Mouse (Mus musculus): ENCODE measurements at regions not wholly inside any gene's neighbourhood (a gene's known extent, or its start where the extent isn't known, plus 50 kb on each side); places are given as distances from the start of the nearest gene placed in this dataset.

- DNase-seq (ENCODE audit: inconsistent age in 2 of 2, low spot score in 1 of 2) = peak; percentile 66 to 87
Observed at GRCm38 (mm10) chr16:95844691-95845090, 142.8 kb downstream of the Ets2 start.

DNA sequence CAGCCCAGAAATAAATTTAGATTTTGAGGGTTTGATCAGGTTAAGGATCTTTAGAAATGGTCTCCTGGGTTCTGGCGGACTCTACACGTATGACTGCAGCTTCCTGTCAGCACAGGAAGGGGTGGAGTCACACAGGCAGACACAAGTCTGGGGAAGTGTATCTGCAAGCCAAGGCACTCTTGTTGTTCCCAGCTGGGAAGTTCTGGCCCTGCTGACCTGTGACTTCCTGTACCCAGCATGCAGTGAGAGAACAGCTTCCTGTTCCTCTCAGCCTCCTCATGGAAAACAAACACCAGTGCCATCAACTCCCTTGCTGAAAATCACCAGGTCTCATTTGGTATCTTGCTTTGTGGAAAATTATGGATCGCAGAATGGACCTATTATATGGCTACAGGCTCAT lies 140.9 kb downstream of the Ets2 start:
- DNase-seq (ENCODE audit: inconsistent age in 2 of 2, low spot score in 1 of 2) = no peak

- no peak for DNase-seq (ENCODE audit: inconsistent age in 2 of 2, low spot score in 1 of 2)
Observed at GRCm38 (mm10) chr16:95839512-95840253, 137.8 kb downstream of the Ets2 start.

GRCm38 (mm10) chr16:95838886-95839430 lies 137.1 kb downstream of the Ets2 start:
- DNase-seq (ENCODE audit: inconsistent age in 2 of 2, low spot score in 1 of 2) = peak in 1 of 2 experiments; percentile 61

GRCm38 (mm10) chr16:95838478-95838846 lies 136.6 kb downstream of the Ets2 start:
- DNase-seq (ENCODE audit: inconsistent age in 2 of 2, low spot score in 1 of 2) = no peak

DNA sequence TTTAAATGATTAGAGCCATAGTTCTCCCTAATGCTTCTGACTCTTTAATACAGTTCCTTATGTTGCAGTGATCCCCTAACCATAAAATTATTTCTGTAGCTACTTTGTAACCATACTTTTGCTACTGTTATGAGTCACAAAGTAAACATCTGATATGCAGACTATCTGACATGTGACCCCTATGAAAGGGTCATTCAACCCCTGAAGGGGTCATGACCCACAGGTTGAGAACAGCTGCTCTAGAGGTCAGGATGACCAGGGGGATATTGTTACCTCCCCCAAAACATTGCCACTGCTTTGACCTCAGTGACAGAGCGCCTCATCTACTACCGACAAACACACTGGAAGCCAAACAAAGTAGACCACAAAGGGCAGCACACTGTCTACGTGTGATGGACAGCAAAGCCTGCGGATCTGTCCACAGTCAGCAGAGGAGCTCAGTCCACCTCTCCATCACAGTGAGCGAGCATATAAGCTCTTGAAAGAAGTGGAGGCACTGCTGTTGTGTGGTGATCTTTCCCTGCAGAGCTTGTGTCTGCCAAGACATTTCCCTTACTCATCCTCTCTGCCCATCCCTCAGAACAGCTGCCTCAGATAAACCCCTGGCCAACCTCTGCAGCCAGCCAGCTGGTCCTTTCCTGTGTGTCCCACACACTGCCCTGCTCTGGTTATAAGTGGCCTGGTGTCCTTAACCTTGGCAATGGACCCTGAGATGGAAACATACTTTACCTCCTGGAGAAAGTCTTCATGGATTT lies 136.0 kb downstream of the Ets2 start:
- no peak for DNase-seq (ENCODE audit: inconsistent age in 2 of 2, low spot score in 1 of 2)

GRCm38 (mm10) chr16:95835941-95836340 lies 134.1 kb downstream of the Ets2 start:
- DNase-seq (ENCODE audit: inconsistent age in 2 of 2, low spot score in 1 of 2) = peak in 1 of 2 experiments; percentile 83

DNA sequence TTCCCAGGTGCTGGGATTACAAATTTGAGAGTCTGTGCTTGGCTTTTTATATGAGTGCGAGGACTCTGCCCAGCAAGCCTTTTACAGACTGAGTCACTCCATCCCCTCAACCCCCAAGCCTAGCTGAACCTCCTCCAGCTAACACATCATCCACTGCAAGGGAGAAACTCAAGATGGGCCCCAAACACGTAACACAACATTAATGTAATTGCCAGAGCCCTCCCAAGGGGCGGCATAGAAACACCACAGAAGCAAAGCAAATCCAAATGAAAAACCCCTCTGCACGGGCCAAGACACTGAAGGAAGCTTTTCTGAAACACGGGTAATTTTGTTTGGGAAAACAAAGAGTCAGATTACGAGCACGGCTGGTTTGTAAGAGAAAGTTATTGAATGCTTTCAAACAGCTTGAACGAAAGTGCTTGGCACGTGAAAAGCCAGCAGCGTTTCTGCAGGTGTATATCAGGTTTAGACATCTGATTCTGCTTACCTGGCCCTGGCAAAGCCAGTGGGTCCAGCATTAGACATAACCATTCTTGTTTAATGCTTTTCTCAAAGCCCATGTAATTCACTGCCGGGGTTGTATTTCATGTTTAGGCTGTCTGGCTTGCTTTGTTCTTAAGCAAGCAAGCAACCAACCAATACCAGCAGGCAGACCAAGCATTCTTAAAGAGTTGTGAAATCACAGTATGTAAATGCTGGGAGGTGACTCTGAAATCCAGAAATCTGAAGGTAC lies 132.8 kb downstream of the Ets2 start:
- no peak for DNase-seq (ENCODE audit: inconsistent age in 2 of 2, low spot score in 1 of 2)

DNA sequence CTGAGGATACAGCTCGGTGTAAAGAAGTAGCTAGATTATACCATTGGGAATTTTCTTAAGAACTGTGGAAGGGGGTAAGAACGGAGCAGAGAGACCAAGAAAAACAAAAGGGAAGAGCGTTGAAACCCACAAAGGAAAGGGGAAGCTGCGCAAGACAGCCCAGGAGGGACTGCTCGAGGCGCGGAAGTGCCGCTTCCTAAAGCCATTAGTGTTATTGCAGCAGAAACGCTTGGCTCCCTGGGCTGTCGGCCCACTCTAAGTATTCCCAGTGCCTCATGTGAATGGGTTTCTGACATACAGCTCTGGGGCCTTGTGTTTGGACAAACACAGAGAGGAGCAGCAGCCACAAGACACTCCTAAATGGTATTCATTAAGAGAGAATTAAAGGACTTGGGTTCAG lies 131.6 kb downstream of the Ets2 start:
- DNase-seq (ENCODE audit: inconsistent age in 2 of 2, low spot score in 1 of 2) = peak in 1 of 2 experiments; percentile 57

DNA sequence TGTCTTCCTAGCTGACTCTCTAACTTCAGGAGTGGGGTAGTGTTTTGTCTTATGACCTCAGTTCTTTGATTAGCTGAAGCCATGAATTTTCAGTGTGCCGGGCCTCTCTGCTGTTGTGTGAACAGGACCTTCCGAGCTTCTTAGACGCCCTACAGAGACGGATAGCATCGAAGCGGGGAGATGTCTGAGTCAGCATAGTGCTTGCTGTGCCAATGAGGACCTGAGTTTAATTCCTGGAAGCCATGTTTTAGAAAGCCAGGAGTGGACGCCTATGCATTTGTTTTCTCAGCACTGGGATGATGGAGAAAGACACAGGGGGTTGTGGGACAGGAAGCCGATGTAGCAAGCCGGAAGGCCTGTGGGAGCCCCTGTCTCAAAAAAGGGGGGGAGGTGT lies 130.5 kb downstream of the Ets2 start:
- DNase-seq (ENCODE audit: inconsistent age in 2 of 2, low spot score in 1 of 2) = no peak

DNA sequence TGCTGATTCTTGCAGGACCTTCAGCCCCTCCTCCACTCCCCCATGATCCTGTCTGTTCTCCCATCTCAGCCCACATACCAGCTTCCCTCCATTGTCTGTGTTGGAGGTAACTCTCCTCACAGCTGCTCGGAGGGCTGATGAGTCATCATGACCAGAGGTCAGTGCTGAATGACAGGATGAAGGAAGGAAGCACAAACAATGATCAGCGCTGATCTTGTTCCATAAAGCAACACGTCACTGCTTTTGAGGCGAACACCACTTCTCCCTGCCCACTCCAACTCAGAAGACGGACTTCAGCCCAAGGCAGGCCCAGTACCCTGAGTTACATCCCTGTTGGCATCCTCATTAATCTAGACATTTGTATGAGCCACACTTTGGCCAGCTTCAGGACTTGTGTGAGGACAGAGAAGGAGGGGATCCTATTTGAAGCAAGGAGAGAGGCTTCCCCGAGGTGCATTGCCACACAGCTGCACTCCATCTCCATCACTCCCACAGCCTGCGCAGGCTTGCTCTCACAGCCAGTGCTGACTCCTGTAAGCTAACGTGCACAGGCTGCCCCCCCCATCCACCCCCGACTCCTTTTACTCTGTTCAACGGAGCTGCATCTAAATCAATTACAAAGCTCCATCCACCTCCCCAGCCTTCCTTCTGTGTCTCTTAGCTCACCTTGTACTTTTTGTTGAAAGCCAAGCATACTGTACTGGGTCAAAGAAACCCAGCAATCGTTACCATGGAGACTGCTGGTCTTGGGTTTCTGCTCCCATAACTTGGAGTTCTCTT lies 129.9 kb downstream of the Ets2 start:
- DNase-seq (ENCODE audit: inconsistent age in 2 of 2, low spot score in 1 of 2) = peak; percentile 60 to 83

DNA sequence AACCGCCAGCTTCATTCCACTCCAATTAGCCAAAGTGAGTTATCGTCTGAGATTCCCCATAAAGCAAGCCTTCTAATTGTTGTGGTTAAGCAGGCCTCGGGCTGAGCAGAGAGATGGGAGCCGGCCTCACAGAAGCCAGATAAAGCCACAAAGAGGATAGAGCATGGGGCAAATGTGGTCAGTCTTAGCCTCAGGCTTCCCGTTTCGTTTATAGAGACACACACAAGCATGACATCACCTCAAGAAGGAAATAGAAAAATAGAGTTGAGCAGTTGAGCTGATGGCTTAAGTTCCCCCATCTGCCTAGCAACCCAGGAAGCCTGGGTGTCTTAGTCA lies 125.5 kb downstream of the Ets2 start:
- no peak for DNase-seq (ENCODE audit: inconsistent age in 2 of 2, low spot score in 1 of 2)

- DNase-seq (ENCODE audit: inconsistent age in 2 of 2, low spot score in 1 of 2) = no peak
Observed at GRCm38 (mm10) chr16:95826681-95827401, 125.0 kb downstream of the Ets2 start.

- no peak for DNase-seq (ENCODE audit: inconsistent age in 2 of 2, low spot score in 1 of 2)
Observed at GRCm38 (mm10) chr16:95825723-95826122, 123.8 kb downstream of the Ets2 start.

- peak; percentile 69 to 86 for DNase-seq (ENCODE audit: inconsistent age in 2 of 2, low spot score in 1 of 2)
Observed at GRCm38 (mm10) chr16:95824720-95825534, 123.1 kb downstream of the Ets2 start.

DNA sequence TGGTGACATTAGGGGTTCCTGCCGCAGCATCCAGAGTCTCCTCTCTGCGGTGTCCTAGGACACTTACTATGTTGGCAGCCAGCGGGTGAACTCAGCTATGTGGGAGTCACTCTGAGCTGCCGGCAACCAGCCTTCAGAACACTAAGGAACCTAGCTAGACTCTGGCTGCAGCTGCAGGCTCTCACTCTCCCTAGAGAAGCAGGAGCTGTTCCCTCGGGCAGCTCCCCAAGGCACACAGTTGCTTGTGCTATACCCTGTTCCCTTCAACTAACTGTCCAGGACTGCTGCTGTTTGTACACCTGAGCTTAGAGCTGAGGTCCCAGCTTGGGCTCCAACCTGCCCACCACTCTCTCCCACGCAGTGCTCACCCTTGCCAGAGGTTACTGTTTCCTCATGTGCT lies 121.9 kb downstream of the Ets2 start:
- no peak for DNase-seq (ENCODE audit: inconsistent age in 2 of 2, low spot score in 1 of 2)

DNA sequence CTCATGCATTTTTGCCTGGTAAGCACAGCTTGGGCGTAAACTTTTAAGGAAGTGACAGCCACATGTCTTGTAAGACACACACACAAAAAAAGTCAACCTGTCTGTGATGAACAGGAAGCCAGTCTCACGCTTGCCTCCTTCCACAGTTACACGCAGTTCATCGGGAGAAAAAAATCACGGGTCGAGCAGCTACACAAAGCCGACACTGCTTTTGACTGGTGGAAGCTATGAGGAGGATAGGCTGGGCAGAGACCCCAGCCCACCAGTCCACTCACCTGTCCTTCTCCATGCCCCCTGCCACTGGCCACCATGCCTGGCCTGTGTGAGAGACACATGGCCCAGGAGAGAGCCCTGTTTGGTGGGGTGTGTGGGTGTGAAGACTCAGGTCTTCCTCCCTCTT lies 119.2 kb downstream of the Ets2 start:
- no peak for DNase-seq (ENCODE audit: inconsistent age in 2 of 2, low spot score in 1 of 2)

DNA sequence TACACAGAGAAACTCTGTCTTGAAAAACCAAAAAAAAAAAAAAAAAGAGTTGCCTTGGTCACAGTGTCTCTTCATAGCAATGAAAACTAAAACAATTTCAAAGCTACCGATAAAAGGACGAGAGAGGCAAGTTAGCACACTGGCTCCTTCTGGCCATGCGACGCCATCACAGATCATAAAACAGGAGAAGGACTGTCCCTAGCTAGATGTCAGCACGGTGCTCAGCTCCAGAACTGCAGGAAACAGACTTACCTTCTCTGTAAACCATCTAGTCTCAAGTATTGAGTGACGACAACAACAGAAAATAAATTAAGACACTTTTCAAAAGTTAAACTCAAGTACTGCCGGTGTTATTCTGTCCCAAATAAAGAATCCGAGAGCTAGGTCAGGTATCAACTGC lies 118.7 kb downstream of the Ets2 start:
- no peak for DNase-seq (ENCODE audit: inconsistent age in 2 of 2, low spot score in 1 of 2)

DNA sequence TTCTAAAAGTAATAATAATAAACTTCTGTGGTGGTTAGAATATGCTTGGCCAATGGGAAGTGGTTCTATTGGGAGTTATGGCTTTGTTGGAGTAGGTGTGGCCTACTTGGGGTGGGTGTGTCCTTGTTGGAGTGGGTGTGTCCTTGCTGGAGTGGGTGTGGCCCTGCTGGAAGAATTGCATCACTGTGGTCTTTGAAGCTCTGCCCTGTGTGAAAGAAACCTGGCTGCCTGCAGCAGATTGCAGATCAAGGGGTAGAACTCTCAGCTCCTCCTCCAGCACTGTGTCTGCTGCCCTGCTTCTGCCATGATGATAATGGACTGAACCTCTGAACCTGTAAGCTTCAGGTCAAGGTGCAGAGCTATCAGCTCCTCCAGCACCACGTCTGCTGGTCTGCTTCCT lies 118.1 kb downstream of the Ets2 start:
- DNase-seq (ENCODE audit: inconsistent age in 2 of 2, low spot score in 1 of 2) = no peak
